Mouse (Mus musculus) cerebellum, adult 9-10 months (tissue): ENCODE data around the gene Pfkfb3.
A peak's percentile ranks its signal among the peaks of the same experiment; 100 is the strongest.
"Not testable (repeated sequence)": the region's sequence is repeated elsewhere in the genome, so short reads cannot be mapped to it uniquely, and the experiment has no call there.

Experiments used
- DNase-seq: peaks from one replicate; pipeline ENCODE4 v3.0.0; 2022

Gene Pfkfb3

DNA sequence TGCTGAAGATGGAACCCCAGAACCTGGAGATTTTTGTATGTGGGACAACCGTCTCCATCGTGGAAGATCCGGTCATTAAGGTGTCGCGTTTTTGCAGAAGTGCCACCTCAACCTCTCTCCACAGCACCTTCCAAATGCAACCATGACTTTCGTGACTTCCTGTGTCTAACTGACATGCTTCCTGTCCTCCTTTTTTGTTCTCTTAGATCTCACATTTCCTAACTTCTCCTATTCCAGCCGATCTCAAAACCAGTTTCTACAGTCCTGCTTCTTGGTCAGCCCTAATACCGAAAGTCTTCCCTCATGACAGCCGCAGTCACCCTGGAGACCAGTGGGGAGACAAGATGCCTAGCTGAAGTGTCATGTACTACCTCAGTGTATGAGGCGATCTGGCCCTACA, 5.4 kb downstream of the Pfkfb3 start:
- no peak for DNase-seq

DNA sequence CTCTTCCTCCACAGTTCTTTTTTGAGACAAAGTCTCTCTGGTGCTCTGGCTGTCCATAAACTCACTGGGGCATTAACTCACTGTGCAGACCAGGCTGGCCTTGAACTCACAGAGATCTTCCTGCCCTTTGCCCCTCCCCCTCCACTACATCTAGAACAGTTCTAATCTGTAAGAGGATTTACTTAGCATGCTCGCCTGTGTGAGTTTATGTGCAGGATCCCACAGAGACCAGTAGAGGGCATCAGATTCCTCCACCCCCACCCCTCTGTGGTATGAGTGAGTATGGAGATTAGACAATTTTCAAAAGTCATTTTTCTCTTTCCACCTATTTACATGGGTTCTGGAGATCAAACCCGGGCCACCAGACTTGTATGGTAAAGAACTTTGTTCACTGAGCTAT, 6.3 kb downstream of the Pfkfb3 start:
- no peak for DNase-seq

- no peak for DNase-seq
Observed at GRCm38 (mm10) chr2:11546091-11546490, 7.8 kb downstream of the Pfkfb3 start.

GRCm38 (mm10) chr2:11545380-11545779, 8.5 kb downstream of the Pfkfb3 start:
- no peak for DNase-seq

DNA sequence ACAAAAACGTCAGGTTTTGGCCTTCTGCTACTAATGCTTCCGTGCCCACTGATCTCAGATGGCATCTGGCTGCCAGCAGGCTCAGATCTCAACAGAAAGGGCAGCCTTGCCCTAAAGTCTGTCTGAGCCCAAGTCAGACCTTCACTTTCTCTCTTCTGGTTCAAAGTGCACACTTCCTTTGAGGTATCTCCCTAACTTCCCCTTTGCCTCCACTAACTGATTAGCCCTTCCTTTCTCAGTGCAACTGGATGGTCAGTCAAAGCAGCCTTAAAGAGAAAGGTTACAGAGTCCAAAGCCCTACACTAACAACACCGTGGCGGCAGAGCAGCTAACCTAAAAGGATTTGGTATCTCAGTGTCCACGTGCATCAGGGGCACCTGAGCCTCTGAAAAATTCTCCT, 9.5 kb downstream of the Pfkfb3 start:
- no peak for DNase-seq

DNA sequence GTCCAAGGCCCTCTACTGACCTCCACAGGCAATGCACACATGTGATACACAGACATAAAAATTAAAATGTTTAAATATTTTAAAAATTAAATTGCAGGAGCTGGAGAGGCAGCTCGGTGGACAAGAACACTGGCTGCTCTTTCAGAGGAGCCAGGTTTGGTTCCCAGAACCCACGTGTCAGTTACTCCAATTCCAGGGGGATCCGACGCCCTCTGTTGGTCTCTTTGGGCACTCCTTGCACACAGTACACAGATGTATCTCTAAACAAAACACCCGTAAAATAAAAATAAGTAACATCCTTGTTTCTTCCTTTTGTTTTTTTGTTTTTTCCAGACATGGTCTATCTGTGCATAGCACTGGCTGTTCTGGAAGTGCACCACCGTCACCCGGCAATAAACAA, 10.7 kb downstream of the Pfkfb3 start:
- DNase-seq, result no peak

DNA sequence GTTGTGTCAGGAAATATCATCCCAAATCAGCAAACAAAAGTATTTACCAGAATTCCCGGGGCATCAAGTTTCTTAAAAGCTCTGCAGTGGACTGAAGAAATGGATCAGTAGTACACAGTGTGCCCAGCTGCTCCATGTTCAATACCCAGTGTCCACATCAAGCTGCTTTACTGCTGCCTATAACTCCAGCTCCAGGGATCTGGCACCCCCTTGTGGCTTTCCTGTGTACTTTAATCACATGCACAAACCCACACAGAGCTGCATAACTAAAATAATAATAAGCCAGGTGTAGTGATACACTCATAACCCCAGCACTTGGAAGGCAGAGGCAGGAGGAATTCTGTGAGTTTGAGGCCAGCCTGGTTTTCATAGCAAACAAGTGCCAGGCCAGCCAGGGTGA, 11.2 kb downstream of the Pfkfb3 start:
- peak; percentile 71 for DNase-seq

GRCm38 (mm10) chr2:11542121-11542520, 11.8 kb downstream of the Pfkfb3 start:
- DNase-seq, result no peak

GRCm38 (mm10) chr2:11541528-11541927, 12.3 kb downstream of the Pfkfb3 start:
- not testable (repeated sequence) for DNase-seq

- no peak for DNase-seq
Observed at GRCm38 (mm10) chr2:11535966-11536365, 17.9 kb downstream of the Pfkfb3 start.

- DNase-seq, result peak; percentile 81
Observed at GRCm38 (mm10) chr2:11535412-11535928, 18.4 kb downstream of the Pfkfb3 start.

- DNase-seq, result peak; percentile 16
Observed at GRCm38 (mm10) chr2:11534826-11535225, 19.1 kb downstream of the Pfkfb3 start.

GRCm38 (mm10) chr2:11530101-11530500, 23.8 kb downstream of the Pfkfb3 start:
- DNase-seq, result no peak

DNA sequence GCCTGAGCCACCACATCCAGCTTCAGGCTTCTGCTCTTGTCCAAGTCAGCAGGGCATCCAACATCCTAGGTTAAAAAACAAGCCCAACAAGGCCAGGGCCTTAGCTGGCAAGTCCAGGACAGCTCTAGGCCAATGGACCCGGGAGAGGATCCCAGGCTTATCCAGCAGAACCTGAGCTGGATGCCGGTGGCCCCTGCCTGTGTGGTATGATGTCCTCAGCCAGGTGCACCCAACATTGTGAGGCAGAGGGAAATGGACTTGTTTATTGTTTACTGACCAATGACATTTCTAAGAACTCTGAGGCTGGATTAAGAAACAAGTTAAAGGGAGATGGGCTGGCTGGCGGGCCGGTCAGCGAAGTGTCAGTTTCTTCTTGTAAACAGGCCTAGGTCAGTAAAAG, 27.8 kb downstream of the Pfkfb3 start:
- DNase-seq, result no peak

GRCm38 (mm10) chr2:11524736-11525135, 29.1 kb downstream of the Pfkfb3 start:
- no peak for DNase-seq

- DNase-seq, result no peak
Observed at GRCm38 (mm10) chr2:11521758-11522157, 32.1 kb downstream of the Pfkfb3 start.

DNA sequence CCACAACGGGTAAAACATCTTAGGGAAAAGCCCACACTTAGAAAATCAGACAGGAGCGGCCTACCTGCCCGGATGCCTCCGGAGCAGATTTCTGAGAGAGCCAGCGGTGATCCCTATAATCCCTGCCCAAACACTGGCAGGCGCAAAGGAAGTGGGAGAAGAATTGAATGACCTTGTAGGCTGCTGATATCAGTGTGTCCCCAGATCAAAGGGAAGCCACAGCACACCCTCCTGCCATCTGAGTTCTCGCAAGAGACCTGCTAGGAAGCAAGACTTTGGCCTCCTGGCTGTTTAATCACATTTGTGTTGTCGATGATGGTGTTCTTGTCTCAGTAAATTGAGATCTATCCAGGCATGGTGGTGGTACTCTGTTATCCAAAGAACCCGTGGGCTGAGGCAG, 33.1 kb downstream of the Pfkfb3 start:
- no peak for DNase-seq

DNA sequence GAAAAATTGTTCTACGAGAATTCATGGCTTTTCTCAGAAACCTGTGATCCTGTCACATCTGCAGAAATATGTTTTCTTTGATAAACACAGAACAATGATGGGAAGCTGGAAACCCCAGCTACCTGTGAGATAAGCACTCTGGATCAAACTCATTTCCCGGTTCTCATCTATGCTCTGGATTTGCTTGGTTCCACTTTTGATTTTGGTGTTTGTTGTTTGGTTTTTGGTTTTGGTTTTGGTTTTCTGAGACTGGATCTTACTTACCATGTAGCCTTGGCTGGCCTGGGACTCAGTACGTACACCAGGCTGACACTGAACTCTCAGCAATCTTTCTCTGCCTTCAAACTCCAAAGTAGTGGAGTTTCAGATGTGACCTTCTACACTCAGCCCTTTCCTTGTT, 38.0 kb downstream of the Pfkfb3 start:
- no peak for DNase-seq

- no peak for DNase-seq
Observed at GRCm38 (mm10) chr2:11513057-11513967, 40.6 kb downstream of the Pfkfb3 start.

DNA sequence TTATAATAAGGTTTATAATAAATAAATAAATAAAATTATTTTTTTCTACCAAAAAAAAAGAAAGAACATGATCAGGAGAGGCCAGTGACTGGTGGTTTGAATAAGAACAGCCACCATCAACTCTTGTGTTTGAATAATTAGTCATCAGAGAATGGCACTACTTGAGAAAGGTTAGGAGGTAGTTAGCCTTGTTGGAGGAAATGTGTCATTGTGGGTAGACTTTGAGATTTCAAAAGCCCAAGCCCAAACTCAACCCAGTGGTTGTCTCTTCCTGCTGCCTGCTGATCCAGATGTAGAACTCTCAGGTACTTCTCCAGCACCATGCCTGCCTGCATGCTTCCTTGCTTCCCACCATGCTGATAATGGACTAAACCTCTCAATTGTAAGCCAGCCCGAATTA, 41.8 kb downstream of the Pfkfb3 start:
- no peak for DNase-seq

GRCm38 (mm10) chr2:11503736-11504135, 50.1 kb downstream of the Pfkfb3 start:
- no peak for DNase-seq

DNA sequence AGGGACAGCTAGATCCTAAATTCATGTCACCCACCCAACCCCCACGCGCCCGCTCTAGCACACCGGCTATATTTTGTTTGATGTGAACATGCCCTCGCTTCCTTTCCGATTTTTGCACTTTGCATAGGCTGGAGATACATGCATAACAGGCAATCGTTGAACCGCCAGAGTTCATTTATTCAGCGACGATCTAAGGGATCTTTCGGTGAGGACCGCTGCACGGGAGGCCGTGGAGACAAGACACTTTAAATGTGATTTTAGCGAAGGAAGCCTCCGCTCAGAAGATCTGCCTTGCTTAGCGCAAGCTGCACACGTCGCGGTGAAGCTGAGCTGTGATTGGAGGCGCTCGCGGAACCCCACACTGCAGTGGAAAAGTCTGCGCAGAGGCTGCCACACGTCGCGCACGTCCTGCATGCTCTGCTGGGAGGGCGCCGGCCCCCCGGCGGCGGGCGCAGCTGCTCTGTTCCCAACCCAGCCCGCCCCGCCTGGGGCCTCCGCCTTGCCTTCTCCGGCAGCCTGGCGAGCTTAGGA, 50.9 kb downstream of the Pfkfb3 start:
- DNase-seq, result peak; percentile 74

GRCm38 (mm10) chr2:11502255-11502765, 51.6 kb downstream of the Pfkfb3 start:
- no peak for DNase-seq
